Mouse (Mus musculus): Measurements from ENCODE around the gene Fes. TPM values are rescaled to one million over a fixed set of nuclear protein-coding genes. Genes with fewer than 3 reads are reported as not detected.

Fes gene
- polyA plus RNA-seq, 1 experiment from 2014 or later = 13.8 TPM

DNA sequence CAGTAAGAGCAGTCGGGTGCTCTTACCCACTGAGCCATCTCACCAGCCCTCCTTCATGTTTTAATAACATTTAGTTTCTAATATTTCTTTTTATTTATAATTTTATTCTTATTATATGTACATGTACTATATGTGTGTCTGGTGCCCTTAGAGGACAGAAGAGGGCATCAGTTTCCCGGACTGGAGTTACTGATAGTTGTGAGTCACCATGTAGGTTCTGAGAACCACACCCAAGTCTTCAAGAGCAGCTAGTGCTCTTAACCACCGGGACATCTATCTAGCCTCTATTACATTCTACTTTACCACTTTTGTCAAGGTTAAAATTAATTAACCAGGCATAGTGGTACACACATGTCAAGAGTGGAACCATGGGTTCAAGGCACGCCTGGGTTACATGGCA, 6.9 kb upstream of the Fes start:
- Histone ChIP-seq H3K4me1 (peaks cover 13% of the 10 kb centered on the region), H3K9me3 (no peaks in the 10 kb centered on the region), H3K4me3 (no peak overlapping the region), H3K9ac (no peak overlapping the region), H3K27ac (no peak overlapping the region), H3K36me3 (peaks cover 82% of the 10 kb centered on the region), H3K4me2 (no peak overlapping the region), H3K27me3 (no peaks in the 10 kb centered on the region)
- no peak for ATAC-seq (ENCODE audit: insufficient number of reproducible peaks, insufficient read depth, low FRiP score, low TSS enrichment, low read depth)
- 90% methylated on average over 4 of the region's 4 CpGs for WGBS

- ATAC-seq (ENCODE audit: insufficient number of reproducible peaks, insufficient read depth, low FRiP score, low TSS enrichment, low read depth) = no peak
- peaks cover 21% of the 10 kb centered on the region for H3K4me1 ChIP-seq
- no peak overlapping the region for H3K4me3 ChIP-seq
- peaks cover 71% of the 10 kb centered on the region for H3K36me3 ChIP-seq
- no peaks in the 10 kb centered on the region for H3K9me3 ChIP-seq
- H3K27me3 ChIP-seq = no peaks in the 10 kb centered on the region
- no peak overlapping the region for H3K4me2 ChIP-seq
- WGBS = 90% methylated on average over 15 of the region's 15 CpGs
- no peak overlapping the region for H3K9ac ChIP-seq
- H3K27ac ChIP-seq = no peak overlapping the region
Measured at GRCm38 (mm10) chr7:80392119-80392518, 4.4 kb upstream of the Fes start.

DNA sequence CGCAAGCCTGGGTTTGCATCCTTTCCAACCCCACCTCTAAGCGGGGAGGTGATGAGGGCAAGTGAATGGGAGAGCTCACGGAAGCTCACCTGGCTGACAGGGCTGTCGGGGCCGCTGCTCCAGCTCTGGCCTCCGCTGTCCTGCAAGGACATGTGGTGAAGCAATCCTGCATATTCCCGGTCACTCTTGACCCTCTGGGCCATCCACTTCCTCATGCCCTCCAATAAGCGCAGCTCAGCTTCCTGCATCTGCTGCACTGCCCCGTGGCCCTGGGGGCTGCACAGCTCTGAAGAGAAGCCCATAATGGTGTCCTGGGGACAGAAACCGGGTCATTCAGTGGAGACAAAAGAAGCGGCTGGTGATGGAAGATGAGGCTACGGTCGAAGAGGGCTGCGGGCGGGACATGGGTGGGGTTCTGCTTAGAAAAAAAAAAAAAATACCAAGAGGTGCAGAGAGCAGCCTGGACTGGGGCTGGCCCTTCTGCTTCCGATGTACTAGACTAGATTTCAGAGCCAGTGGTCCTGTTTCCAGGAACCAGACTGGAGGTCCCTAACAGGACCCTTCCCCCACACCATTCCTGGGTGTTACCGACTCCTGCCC, 613 bp downstream of the Fes start:
- no peaks in the 10 kb centered on the region for H3K9me3 ChIP-seq
- H3K4me1 ChIP-seq = peaks cover 29% of the 10 kb centered on the region
- 31% methylated on average over 17 of the region's 17 CpGs for WGBS
- peaks cover 35% of the 10 kb centered on the region for H3K36me3 ChIP-seq
- H3K4me2 ChIP-seq = peak overlapping the region; percentile 64
- H3K4me3 ChIP-seq = peak overlapping the region; percentile 37
- peak overlapping the region; percentile 79 for H3K27ac ChIP-seq
- no peak for ATAC-seq (ENCODE audit: insufficient number of reproducible peaks, insufficient read depth, low FRiP score, low TSS enrichment, low read depth)
- H3K27me3 ChIP-seq = no peaks in the 10 kb centered on the region
- peak overlapping the region; percentile 71 for H3K9ac ChIP-seq

DNA sequence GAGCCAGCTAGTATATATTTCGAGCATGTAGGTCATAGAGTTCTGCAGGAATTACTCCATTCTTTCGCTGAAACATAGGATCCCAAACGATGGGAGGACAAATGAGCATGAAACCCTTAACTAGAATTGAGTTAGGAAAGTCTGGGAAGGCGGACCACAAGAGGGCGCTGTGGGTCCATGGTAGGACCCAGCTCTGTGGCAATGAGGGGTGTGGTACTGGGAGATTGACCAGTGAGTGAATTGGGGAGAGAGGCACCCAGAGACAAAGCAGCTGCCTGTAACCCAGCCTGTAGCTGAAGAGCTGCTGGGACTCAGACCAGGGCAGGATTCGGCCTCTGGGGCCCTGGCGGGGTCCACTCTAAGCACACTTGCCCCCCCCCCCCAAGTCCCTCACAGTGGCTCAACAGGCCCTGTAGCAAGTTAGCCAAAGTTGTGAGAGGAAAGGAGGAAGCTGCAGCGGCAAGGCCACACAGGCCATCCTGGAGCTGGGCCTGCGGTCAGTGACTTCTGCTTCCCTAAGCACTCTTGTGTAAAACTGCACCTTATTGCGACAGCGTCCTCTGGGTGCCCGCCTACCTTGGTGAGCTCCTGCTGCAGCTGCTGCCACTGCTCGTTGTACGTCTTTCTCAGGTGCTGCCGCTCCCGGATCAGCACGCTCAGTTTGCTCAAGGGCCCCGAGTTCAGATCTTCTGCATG, 1.4 kb downstream of the Fes start:
- H3K27me3 ChIP-seq = no peaks in the 10 kb centered on the region
- 31% methylated on average over 18 of the region's 18 CpGs for WGBS
- peaks cover 27% of the 10 kb centered on the region for H3K36me3 ChIP-seq
- peak overlapping the region; percentile 79 for H3K27ac ChIP-seq
- peak overlapping the region; percentile 37 for H3K4me3 ChIP-seq
- H3K9me3 ChIP-seq = no peaks in the 10 kb centered on the region
- peak overlapping the region; percentile 71; the same call in 1 of the 2 replicates for H3K9ac ChIP-seq
- peak; percentile 29; the same call in 1 of the 2 replicates for ATAC-seq (ENCODE audit: insufficient number of reproducible peaks, insufficient read depth, low FRiP score, low TSS enrichment, low read depth)
- H3K4me1 ChIP-seq = peaks cover 29% of the 10 kb centered on the region
- H3K4me2 ChIP-seq = peak overlapping the region; percentile 64

DNA sequence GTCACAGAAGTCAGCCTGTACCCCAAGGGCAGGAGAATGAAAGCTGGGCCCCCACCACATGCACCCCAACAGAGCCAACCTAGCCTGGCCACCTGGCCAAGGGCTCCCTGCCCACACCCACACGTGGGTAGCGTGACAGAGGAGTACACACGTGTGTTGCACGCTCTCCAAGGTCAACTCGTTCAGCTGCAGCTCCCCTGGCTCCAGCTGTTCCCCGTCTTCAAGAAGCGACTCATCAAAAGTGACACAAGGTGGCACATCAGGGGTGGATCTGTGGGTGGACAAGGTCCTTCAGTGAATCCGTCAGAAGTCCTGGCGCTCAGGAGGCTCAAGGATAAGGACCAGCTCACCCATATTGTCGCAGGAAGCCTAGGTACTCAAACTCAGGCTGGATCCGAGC, 4.8 kb downstream of the Fes start:
- no peaks in the 10 kb centered on the region for H3K9me3 ChIP-seq
- H3K4me2 ChIP-seq = no peak overlapping the region
- H3K36me3 ChIP-seq = peaks cover 31% of the 10 kb centered on the region
- no peak overlapping the region for H3K27ac ChIP-seq
- H3K4me3 ChIP-seq = no peak overlapping the region
- peaks cover 17% of the 10 kb centered on the region for H3K4me1 ChIP-seq
- WGBS = 72% methylated on average over 11 of the region's 11 CpGs
- 0 out of 2 replicates have a peak overlapping the region, but pooled peaks have one; percentile 21 for H3K9ac ChIP-seq
- no peaks in the 10 kb centered on the region for H3K27me3 ChIP-seq
- no peak for ATAC-seq (ENCODE audit: insufficient number of reproducible peaks, insufficient read depth, low FRiP score, low TSS enrichment, low read depth)

GRCm38 (mm10) chr7:80379531-80379930, 8.2 kb downstream of the Fes start:
- no peak overlapping the region for H3K4me3 ChIP-seq
- H3K9ac ChIP-seq = no peak overlapping the region
- H3K4me2 ChIP-seq = no peak overlapping the region
- H3K4me1 ChIP-seq = no peaks in the 10 kb centered on the region; the same call in 1 of the 2 replicates
- H3K27me3 ChIP-seq = no peaks in the 10 kb centered on the region
- no peaks in the 10 kb centered on the region for H3K9me3 ChIP-seq
- WGBS = 69% methylated on average over 13 of the region's 13 CpGs
- H3K36me3 ChIP-seq = peaks cover 31% of the 10 kb centered on the region
- no peak overlapping the region for H3K27ac ChIP-seq
- ATAC-seq (ENCODE audit: insufficient number of reproducible peaks, insufficient read depth, low FRiP score, low TSS enrichment, low read depth) = no peak

DNA sequence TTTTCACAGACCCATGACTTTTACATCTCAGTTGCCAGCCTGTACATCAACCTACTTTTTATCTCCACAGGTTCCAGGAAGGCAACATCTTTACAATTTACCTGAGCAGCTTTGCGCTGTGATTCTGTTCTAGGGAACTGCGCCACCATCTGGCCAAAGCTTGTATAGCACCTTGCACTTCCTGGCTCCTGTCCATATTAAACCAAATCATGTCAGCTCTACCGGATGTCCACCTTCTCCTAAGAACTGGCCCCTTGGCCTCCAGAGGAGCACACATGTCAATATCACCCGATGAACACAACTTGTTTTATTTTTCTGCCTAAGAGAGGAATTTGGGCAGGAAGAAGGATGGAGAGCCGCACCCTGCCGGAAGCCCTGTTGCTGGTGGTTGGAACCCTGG, 10.3 kb downstream of the Fes start:
- Histone ChIP-seq H3K36me3 (peaks cover 22% of the 10 kb centered on the region), H3K27me3 (no peaks in the 10 kb centered on the region), H3K4me3 (no peak overlapping the region), H3K27ac (no peak overlapping the region), H3K9me3 (no peaks in the 10 kb centered on the region), H3K4me2 (no peak overlapping the region), H3K4me1 (no peaks in the 10 kb centered on the region; the same call in 1 of the 2 replicates), H3K9ac (no peak overlapping the region)
- ATAC-seq (ENCODE audit: insufficient number of reproducible peaks, insufficient read depth, low FRiP score, low TSS enrichment, low read depth) = no peak
- WGBS = 38% methylated on average over 6 of the region's 6 CpGs

GRCm38 (mm10) chr7:80376192-80376591, 11.6 kb downstream of the Fes start:
- no peaks in the 10 kb centered on the region for H3K27me3 ChIP-seq
- no peak overlapping the region for H3K4me2 ChIP-seq
- 80% methylated on average over 10 of the region's 10 CpGs for WGBS
- ATAC-seq (ENCODE audit: insufficient number of reproducible peaks, insufficient read depth, low FRiP score, low TSS enrichment, low read depth) = no peak
- H3K9ac ChIP-seq = no peak overlapping the region
- H3K4me3 ChIP-seq = no peak overlapping the region
- no peak overlapping the region for H3K27ac ChIP-seq
- H3K36me3 ChIP-seq = peaks cover 22% of the 10 kb centered on the region
- no peaks in the 10 kb centered on the region for H3K9me3 ChIP-seq
- 0 out of 2 replicates have a peak, but pooled peaks cover 4% of the 10 kb centered on the region for H3K4me1 ChIP-seq

- Histone ChIP-seq H3K36me3 (peaks cover 20% of the 10 kb centered on the region), H3K27me3 (no peaks in the 10 kb centered on the region), H3K4me1 (0 out of 2 replicates have a peak, but pooled peaks cover 4% of the 10 kb centered on the region), H3K4me2 (no peak overlapping the region), H3K4me3 (no peak overlapping the region), H3K9me3 (no peaks in the 10 kb centered on the region), H3K27ac (no peak overlapping the region), H3K9ac (no peak overlapping the region)
- ATAC-seq (ENCODE audit: insufficient number of reproducible peaks, insufficient read depth, low FRiP score, low TSS enrichment, low read depth) = no peak
- WGBS = 85% methylated on average over 9 of the region's 9 CpGs
Measured at GRCm38 (mm10) chr7:80375376-80376039, 12.2 kb downstream of the Fes start.

- H3K4me2 ChIP-seq = no peak overlapping the region
- no peaks in the 10 kb centered on the region for H3K27me3 ChIP-seq
- H3K9ac ChIP-seq = no peak overlapping the region
- ATAC-seq (ENCODE audit: insufficient number of reproducible peaks, insufficient read depth, low FRiP score, low TSS enrichment, low read depth) = no peak
- H3K4me3 ChIP-seq = no peak overlapping the region
- H3K27ac ChIP-seq = no peak overlapping the region
- no peaks in the 10 kb centered on the region for H3K9me3 ChIP-seq
- WGBS = 91% methylated on average over 3 of the region's 3 CpGs
- H3K36me3 ChIP-seq = peaks cover 12% of the 10 kb centered on the region
- peaks cover 9% of the 10 kb centered on the region for H3K4me1 ChIP-seq
Measured at GRCm38 (mm10) chr7:80374733-80375132, 13.0 kb downstream of the Fes start.

DNA sequence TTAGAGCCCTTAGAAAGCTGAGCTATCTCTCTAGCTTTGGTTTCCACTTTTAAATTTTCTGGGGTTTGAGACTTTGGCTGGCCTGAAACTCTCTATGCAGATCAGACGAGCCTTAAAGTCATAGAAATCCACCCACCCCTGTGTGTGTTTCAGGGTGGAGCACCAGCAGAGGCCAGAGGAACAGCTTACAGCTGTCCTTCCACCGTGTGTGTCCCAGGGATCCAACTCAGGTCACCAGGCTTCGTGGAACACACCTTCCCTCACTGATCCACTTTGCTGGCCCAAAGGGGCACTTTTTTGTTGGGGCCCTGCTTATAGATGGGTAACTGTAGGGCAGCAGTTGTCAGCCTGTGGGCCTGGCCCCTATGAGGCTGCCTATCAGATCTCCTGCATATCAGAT, 13.5 kb downstream of the Fes start:
- no peak overlapping the region; the same call in 1 of the 2 replicates for H3K27ac ChIP-seq
- peaks cover 8% of the 10 kb centered on the region for H3K36me3 ChIP-seq
- no peaks in the 10 kb centered on the region for H3K27me3 ChIP-seq
- H3K4me3 ChIP-seq = no peak overlapping the region
- H3K9me3 ChIP-seq = no peaks in the 10 kb centered on the region
- no peak overlapping the region for H3K9ac ChIP-seq
- no peak overlapping the region for H3K4me2 ChIP-seq
- ATAC-seq (ENCODE audit: insufficient number of reproducible peaks, insufficient read depth, low FRiP score, low TSS enrichment, low read depth) = no peak
- WGBS = 57% methylated on average over 3 of the region's 3 CpGs
- H3K4me1 ChIP-seq = peaks cover 14% of the 10 kb centered on the region

All from embryonic facial prominence, embryonic 13.5 days (tissue).